Mouse (Mus musculus) E14TG2a.4 (cell line): ENCODE data around the gene Ston2.

Source experiments
- CTCF ChIP-seq: conservative IDR thresholded peaks from 2 replicates; pipeline ENCODE4 v1.5.1; 2014; ENCODE audit warnings: low read length
- NANOG ChIP-seq: IDR thresholded peaks from 2 replicates; pipeline ENCODE4 v1.6.1; 2014; ENCODE audit warnings: borderline replicate concordance, low read length, mixed read lengths

GRCm38 (mm10) chr12:91684840-91685415 lies 103.3 kb downstream of the Ston2 start:
- TF ChIP-seq CTCF (no peak), NANOG (no peak)
